In genomic region chr6:91839010-91839871, GRCm38 (mm10) we compare ENCODE assay signal across 8 mouse cellular contexts. TPM values are rescaled to one million over a fixed set of nuclear protein-coding genes. Genes with fewer than 3 reads are reported as not detected.
DNase-seq lines count a peak whose midpoint lies in the region; ATAC-seq lines count a peak whose summit lies in the region.

No protein-coding gene starts in this region.

- WGBS in embryonic facial prominence, embryonic 10.5 days = 11% methylated on average over 23 of the region's 23 CpGs

- H3K27ac ChIP-seq in embryonic facial prominence, embryonic 10.5 days (replicated peaks) = no peak overlapping the region

- no peaks in the 10 kb centered on the region for H3K9me3 ChIP-seq in embryonic facial prominence, embryonic 10.5 days

- DNase-seq in spleen, postnatal 4 days (ENCODE audit: low spot score in 2 of 2) = peak; percentile 28 to 70
- no peak for DNase-seq in spleen, postnatal 36 days (ENCODE audit: low spot score in 2 of 2)
- DNase-seq in embryonic facial prominence, embryonic 10.5 days (ENCODE audit: low spot score) = peak; percentile 83
- peak; percentile 32 for DNase-seq in heart, adult 8-10 months (ENCODE audit: low spot score)
- DNase-seq in layer of hippocampus, adult 18-20 months (ENCODE audit: low spot score in 2 of 2) = peak; percentile 41 to 54
- peak; percentile 78 for DNase-seq in lung, postnatal 10 days
- DNase-seq in ovary, postnatal 36 days (ENCODE audit: low spot score) = peak; percentile 73

- H3K27me3 ChIP-seq in embryonic facial prominence, embryonic 10.5 days (replicated peaks; ENCODE audit: low read depth, poor library complexity, severe bottlenecking) = peaks cover 59% of the 10 kb centered on the region

- ATAC-seq in activated CD4-positive, CD25-positive, alpha-beta regulatory T cell, adult 4 months = no peak

- H3K4me1 ChIP-seq in embryonic facial prominence, embryonic 10.5 days = peaks cover 19% of the 10 kb centered on the region

- no peak overlapping the region for H3K4me3 ChIP-seq in embryonic facial prominence, embryonic 10.5 days

- no peaks in the 10 kb centered on the region for H3K36me3 ChIP-seq in embryonic facial prominence, embryonic 10.5 days (replicated peaks)

RNA-seq across cellular contexts. Expression of gene Grip2, which starts 12.2 kb away (rescaled TPM):
- polyA plus RNA-seq in embryonic facial prominence, embryonic 10.5 days (2016; fragmentation: Nextera tagmentation; extraction: Ambion mirVana) = 0.14 and 0.29 TPM in 2 replicates
- total RNA-seq in heart, adult 8-10 months (2022) = 10 to 100 TPM in 1 of 4 experiments, 1 to 10 TPM in 3; 5.2 to 10.4 (median 7.1) TPM
- 1 to 10 TPM; 7.0 to 8.6 TPM for total RNA-seq in layer of hippocampus, adult 18-20 months (2021)
- polyA plus RNA-seq in activated CD4-positive, CD25-positive, alpha-beta regulatory T cell, adult 4 months (2017; shearing (Covaris generic)) = under 1 TPM; 0.17 to 0.19 TPM

RNA-seq across cellular contexts. Expression of gene Ccdc174, which starts 38.6 kb away (rescaled TPM):
- 36.2 and 38.3 TPM in 2 replicates for polyA plus RNA-seq in embryonic facial prominence, embryonic 10.5 days (2016; fragmentation: Nextera tagmentation; extraction: Ambion mirVana)
- 10 to 100 TPM in 2 of 4 experiments, 1 to 10 TPM in 2; 6.9 to 14.2 (median 9.4) TPM for total RNA-seq in heart, adult 8-10 months (2022)
- total RNA-seq in layer of hippocampus, adult 18-20 months (2021) = 10 to 100 TPM; 21.4 to 22.5 TPM
- 10 to 100 TPM; 50.8 to 53.6 TPM for polyA plus RNA-seq in activated CD4-positive, CD25-positive, alpha-beta regulatory T cell, adult 4 months (2017; shearing (Covaris generic))

Comparison
In these comparisons a context has a peak if more than half of its experiments do, and no peak if none do; other contexts are left out.
1. DNase-seq: peak in spleen, postnatal 4 days (2 of 2), embryonic facial prominence, embryonic 10.5 days (single experiment), heart, adult 8-10 months (single experiment), layer of hippocampus, adult 18-20 months (2 of 2), lung, postnatal 10 days (single experiment) and ovary, postnatal 36 days (single experiment); none in spleen, postnatal 36 days (0 of 2).